Mouse (Mus musculus) cerebellum, adult 11-12 months (tissue): Measurements from ENCODE around the gene Zfp605.
"Not testable (repeated sequence)": the region's sequence is repeated elsewhere in the genome, so short reads cannot be mapped to it uniquely, and the experiment has no call there.

Source experiments
- DNase-seq: peaks from one replicate; pipeline ENCODE4 v3.0.0; 2022

Gene Zfp605

GRCm38 (mm10) chr5:110107581-110108304 is 2.1 kb upstream of the Zfp605 start, which contains the start of gene Gtpbp6:
Gene Gtpbp6, minus strand, starts transcription at chr5:110108197.
- DNase-seq, result peak; percentile 97

DNA sequence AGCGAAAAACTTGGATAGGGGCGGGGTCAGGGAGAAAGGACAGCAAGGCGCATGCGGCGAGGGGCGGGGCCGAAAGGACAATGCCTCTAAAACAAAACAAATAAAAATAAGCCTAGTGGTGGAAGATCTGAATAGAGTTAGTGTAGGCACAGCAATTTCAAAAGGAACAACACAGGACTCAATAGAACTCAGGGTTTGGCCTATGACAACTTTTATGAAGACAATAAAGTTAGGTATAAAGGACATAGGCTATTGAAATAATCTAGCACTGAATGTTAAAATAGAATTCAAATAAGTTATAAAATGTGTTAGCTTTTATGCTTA is 1.6 kb upstream of the Zfp605 start:
- DNase-seq, result no peak

DNA sequence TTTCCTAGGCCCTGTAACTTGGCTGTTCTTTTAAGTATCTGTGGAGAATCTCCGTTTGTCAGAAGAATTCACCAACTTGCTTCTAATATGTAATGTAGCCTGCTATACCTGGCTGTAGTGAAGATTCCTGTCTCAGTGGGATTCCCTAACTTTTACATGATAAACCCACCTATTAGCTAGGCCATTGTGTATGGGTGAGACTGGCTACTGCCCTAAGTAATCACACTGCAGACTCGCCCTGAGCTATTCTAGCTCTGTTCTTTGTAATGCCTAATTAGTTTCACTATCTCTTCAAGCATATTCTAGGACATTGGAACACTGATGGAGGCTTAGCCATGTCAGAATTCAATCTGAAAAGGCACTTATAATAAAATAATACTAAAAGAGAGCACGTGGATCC is 12.5 kb downstream of the Zfp605 start:
- DNase-seq, result not testable (repeated sequence)

GRCm38 (mm10) chr5:110135293-110136086 is 25.6 kb downstream of the Zfp605 start, which contains the start of gene Chfr:
Gene Chfr, plus strand, starts transcription at chr5:110135842.
- DNase-seq, result peak; percentile 99

GRCm38 (mm10) chr5:110136087-110136464 is 26.2 kb downstream of the Zfp605 start:
- no peak for DNase-seq

DNA sequence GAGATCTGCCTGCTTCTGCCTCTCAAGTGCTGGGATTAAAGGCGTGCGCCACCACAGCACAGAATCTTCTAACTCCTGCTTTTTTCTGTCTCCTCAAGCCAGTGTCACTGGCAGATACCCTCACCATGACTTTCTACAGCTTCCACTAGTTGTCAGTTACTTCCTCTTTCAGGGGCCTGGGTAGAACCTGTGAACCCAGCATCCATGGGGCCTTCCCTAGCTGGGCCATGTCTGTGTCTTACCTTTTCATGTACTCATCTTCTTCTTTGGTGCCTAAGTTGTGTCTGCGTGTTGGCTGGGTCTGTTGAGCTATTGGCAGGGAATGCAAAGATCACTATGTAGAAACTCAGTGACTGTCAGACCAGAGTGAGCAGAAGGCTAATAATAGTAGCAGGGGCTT is 27.9 kb downstream of the Zfp605 start:
- no peak for DNase-seq

- DNase-seq, result no peak
Observed at GRCm38 (mm10) chr5:110139325-110139724, 29.4 kb downstream of the Zfp605 start.

DNA sequence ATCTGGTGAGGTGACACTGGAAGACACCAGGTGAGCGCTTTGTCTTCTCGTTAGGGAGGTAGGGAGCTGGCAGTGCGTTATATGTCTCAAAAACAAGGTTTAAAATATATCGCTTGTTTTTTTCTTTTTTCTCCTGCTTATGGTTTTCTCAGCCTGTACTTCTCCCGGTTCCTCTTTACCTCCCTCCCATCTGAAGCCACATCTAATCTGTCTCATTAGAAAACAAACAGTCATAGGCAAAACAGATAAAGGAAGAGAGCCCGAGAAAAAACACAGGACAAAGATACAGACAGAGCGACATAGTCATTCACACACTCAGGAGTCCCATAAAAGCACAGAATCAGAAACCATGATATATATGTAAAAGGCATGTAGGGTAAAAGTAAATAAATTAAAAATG is 30.5 kb downstream of the Zfp605 start:
- DNase-seq, result no peak

- DNase-seq, result no peak
Observed at GRCm38 (mm10) chr5:110142309-110142708, 32.4 kb downstream of the Zfp605 start.

DNA sequence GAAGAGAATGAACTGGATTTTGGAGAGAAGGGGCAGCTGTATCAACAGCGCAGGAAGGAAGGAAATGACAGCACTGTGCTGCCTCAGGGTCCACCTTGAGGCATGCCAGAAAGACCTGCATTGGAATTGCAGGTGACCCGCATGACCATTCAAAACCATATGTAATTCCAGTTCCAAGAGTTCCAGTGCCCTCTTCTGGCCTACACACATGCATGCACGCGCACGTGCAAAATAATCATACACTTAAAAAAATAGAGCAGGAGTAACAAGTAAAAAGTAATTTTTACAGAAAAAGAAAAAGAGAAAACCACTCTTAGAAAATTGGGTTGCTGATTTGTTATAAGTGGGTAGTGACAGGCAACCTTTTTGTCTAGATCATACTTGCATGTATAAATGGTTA is 33.1 kb downstream of the Zfp605 start:
- no peak for DNase-seq

DNA sequence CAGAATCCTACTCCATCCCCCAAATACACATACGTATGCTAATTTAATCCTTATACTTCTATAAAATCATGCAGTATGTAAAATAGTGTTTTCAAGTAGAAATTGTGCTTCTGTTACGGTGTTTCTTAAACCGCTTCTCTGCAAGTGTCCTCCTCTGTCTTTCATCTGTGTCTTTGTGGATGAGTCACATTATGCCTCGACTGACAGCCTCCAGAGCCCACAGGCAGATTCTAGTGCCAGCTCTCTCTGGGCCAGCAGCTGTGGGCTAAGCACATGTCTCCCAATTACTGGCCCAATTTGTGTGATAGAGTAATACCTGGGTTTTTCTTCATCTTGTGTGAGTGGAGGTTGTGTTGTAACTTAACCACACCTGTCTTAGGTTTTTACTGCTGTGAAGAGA is 59.5 kb downstream of the Zfp605 start:
- no peak for DNase-seq

- peak; percentile 93 for DNase-seq
Observed at GRCm38 (mm10) chr5:110176362-110177020, 66.6 kb downstream of the Zfp605 start, which contains the start of gene Golga3. Gene Golga3, plus strand, starts transcription at chr5:110176701.

- no peak for DNase-seq
Observed at GRCm38 (mm10) chr5:110177021-110177420, 67.1 kb downstream of the Zfp605 start.

DNA sequence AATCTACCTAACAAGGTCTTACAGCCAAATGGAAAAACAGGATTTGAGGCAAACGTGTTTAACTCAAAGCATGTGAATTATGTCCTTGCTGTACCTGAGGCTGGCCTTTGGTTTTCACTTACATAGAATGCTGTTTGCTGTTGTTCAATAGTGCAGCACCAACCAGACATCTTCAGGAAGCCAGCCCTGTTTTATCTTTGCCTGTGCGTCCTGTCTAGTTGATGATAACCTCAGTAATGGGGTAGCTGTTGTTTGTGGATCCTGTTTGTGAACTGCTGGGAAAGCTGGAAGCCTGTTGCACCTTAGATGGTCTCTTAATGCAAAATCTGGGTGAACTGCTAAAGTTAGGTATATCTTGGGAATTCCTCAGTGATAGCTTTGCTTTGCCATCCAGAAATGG is 68.7 kb downstream of the Zfp605 start:
- no peak for DNase-seq
